Mouse (Mus musculus): ENCODE results near the gene Dusp22. TPM values are rescaled to one million over a fixed set of nuclear protein-coding genes. Genes with fewer than 3 reads are reported as not detected.

The Dusp22 gene
- polyA plus RNA-seq (2012; rRNA removed), result 10.3 and 12.3 TPM in 2 replicates

DNA sequence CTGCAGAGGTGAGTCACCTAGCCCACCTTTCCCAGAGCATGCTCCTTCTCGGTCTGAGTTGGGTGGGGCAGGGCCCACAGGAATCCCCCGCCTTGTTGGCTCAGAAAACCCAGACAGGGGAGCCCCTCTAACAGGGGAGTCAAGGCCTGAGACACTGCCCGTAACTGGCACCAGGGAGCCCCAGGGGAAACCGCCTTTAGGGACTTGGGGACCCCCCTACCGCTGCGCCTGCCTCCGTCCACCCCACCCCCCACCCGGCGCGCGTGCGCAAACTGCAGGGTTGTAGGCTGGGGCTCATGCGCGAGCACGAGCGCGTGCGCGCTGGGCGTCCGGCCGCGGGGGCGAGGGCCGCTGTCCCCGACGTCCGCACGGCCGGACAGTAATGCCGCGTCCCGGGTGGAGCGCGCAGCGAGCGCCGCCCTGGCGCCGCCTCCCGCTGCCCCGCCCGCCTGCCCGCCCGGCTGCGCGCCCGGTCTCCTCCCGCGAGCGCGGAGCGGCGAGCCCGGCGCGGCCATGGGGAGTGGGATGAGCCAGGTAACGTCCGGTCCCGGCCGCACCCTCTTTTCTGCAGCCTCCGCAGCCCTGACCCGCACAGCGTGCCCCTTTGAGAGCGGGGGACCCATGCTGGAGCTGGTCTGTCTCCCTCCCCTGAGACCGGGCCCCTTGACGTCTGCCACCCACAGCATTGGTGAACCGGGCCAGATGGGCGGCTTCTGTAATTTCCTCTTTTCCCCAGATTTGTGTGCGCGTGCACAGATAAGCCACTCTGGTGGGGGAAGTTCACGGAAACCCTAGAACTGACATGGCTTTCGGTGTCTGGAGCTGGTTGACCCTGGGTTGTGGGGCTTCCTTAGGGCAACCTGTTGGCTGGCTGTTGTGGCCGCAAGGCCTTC, at the start of gene Dusp22:
Dusp22 (plus strand) TSS at position 387 of the 893 bp plus-strand sequence.
- 1% methylated on average over 59 of the region's 74 CpGs for WGBS
- H3K27ac ChIP-seq (ENCODE audit: insufficient read depth, low read length), result peak within 1 kb of the TSS; percentile 98
- no peak for TF ChIP-seq CTCF (IDR thresholded peaks at IDR 0.05; ENCODE audit: extremely low read depth, insufficient read depth, insufficient read length, insufficient replicate concordance)
- TF ChIP-seq POLR2A (IDR thresholded peaks at IDR 0.05; ENCODE audit: low read depth, low read length), result peak; percentile 39
- no peaks in the 10 kb centered on the region for H3K27me3 ChIP-seq (ENCODE audit: control insufficient read depth, insufficient read depth, low read length)
- peak; percentile 79 to 82 for DNase-seq (ENCODE audit: low read depth in 1 of 2, low spot score in 2 of 2)
- H3K4me1 ChIP-seq (ENCODE audit: control insufficient read depth, insufficient read depth, insufficient read length), result peaks cover 4% of the 10 kb centered on the region; the same call in 1 of the 2 replicates
- H3K4me3 ChIP-seq (ENCODE audit: extremely low read depth, insufficient read depth, insufficient read length), result peak within 1 kb of the TSS; percentile 75
- H3K36me3 ChIP-seq (ENCODE audit: control insufficient read depth, insufficient read depth, low read length), result no peaks in the 10 kb centered on the region

DNA sequence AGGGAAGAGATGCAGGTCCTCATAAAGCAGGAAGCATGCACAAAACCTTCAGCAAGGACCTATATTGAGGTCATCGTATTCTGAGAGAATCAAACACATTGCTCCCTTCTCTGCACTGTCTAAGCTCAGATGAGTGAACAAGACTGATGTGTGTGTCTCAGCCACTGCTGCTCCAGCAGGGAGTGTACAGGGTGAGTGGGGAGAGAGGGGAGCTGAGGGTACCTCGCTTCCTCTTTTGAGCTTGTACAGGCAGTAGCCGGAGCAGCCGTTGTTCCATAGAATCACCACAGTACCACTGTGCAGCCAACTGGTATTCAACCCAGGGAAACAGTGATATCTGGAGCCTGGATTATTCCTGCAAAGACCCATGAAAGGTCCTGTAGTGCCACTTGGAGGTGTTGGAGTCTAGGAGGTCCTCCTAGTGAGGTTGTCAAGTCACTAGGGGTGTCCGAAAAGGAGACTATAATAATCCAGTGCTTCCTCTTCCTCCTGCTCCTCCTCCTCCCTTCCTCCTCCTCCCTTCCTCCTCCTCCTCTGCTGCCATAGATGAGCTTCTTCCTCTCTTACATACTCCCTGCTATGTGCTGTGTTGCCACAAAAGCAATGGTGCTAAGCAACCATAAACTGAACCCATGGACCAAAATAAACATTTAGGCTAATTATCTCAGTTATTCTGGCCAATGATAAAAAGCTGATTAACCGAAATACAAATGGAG, 47.6 kb upstream of the Dusp22 start:
- peak in 1 of 2 experiments; percentile 14 for DNase-seq (ENCODE audit: low read depth in 1 of 2, low spot score in 2 of 2)
- Histone ChIP-seq H3K4me1 (ENCODE audit: control insufficient read depth, insufficient read depth, insufficient read length) (peaks cover 2% of the 10 kb centered on the region; the same call in 1 of the 2 replicates), H3K36me3 (ENCODE audit: control insufficient read depth, insufficient read depth, low read length) (no peaks in the 10 kb centered on the region), H3K4me3 (ENCODE audit: extremely low read depth, insufficient read depth, insufficient read length) (no peak overlapping the region), H3K27ac (ENCODE audit: insufficient read depth, low read length) (no peak overlapping the region), H3K27me3 (ENCODE audit: control insufficient read depth, insufficient read depth, low read length) (no peaks in the 10 kb centered on the region)
- 37% methylated on average over 6 of the region's 6 CpGs for WGBS
- TF ChIP-seq CTCF (IDR thresholded peaks at IDR 0.05; ENCODE audit: extremely low read depth, insufficient read depth, insufficient read length, insufficient replicate concordance), result no peak
- TF ChIP-seq POLR2A (IDR thresholded peaks at IDR 0.05; ENCODE audit: low read depth, low read length), result no peak

DNA sequence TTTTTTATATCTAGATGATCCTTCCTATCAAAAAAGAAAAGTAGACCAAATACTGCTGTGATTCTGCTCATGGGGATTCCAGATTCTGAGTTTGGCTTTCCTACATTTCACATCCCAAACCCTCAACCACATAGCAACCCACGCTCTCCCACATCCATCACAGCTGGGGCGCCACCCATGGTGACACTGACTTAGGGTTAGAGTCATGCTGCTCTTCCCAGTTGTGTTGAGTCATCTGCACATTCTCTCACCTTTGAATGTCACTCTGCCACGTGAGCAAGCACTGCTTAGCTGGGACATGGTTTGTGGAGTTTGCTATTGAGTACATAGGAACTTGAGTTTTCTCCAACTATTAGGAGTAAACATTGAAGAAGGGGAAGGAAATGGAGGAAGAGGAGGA, 40.1 kb upstream of the Dusp22 start:
- peaks cover 3% of the 10 kb centered on the region; the same call in 1 of the 2 replicates for H3K4me1 ChIP-seq (ENCODE audit: control insufficient read depth, insufficient read depth, insufficient read length)
- WGBS, result 74% methylated on average over 3 of the region's 3 CpGs
- no peak overlapping the region for H3K4me3 ChIP-seq (ENCODE audit: extremely low read depth, insufficient read depth, insufficient read length)
- no peak for DNase-seq (ENCODE audit: low read depth in 1 of 2, low spot score in 2 of 2)
- H3K27me3 ChIP-seq (ENCODE audit: control insufficient read depth, insufficient read depth, low read length), result no peaks in the 10 kb centered on the region
- TF ChIP-seq CTCF (IDR thresholded peaks at IDR 0.05; ENCODE audit: extremely low read depth, insufficient read depth, insufficient read length, insufficient replicate concordance), result no peak
- no peaks in the 10 kb centered on the region for H3K36me3 ChIP-seq (ENCODE audit: control insufficient read depth, insufficient read depth, low read length)
- H3K27ac ChIP-seq (ENCODE audit: insufficient read depth, low read length), result no peak overlapping the region

DNA sequence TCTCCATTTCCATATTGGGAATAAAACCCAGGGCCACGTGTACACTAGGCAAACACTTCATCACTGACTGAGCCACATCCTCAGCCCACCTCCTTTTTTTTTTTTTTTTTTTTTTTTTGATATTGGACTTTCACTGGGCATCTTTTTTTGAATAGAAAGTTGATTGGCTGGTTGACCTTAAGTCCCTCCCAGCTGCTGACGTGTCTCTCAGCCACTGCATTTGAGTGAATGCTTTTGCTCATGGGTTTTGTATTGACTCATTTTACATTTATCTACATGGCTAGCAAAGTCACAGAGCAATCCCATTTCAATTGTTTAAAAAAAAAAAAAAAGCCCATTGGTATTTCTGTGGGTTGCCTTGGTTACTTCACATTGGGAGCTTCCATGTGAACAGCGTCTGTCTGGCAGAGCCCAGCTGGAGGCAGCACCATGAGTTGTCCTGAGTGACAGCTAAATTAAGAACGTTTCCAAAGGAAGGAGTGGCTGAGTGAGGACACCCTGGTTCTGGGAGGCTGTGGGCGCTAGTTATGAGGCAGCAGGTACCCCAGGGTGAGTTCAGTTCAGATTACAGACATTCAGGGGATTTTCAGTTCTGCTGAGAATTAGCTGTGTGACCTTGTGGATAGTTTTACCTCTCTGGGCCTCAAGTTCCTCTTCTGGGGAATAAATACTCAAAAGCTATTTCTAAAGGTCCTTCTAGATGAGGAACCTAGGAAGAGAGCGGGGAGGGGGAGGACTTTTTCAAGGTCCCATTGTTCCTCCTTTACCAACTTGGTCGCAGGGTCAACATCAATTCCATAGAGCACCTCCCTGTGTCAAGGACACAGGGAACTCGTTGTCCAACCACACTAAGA, 31.4 kb upstream of the Dusp22 start:
- peak in 1 of 2 experiments; percentile 10 for DNase-seq (ENCODE audit: low read depth in 1 of 2, low spot score in 2 of 2)
- WGBS, result 63% methylated on average over 8 of the region's 8 CpGs
- no peaks in the 10 kb centered on the region for H3K36me3 ChIP-seq (ENCODE audit: control insufficient read depth, insufficient read depth, low read length)
- no peak for TF ChIP-seq POLR2A (IDR thresholded peaks at IDR 0.05; ENCODE audit: low read depth, low read length)
- no peak for TF ChIP-seq CTCF (IDR thresholded peaks at IDR 0.05; ENCODE audit: extremely low read depth, insufficient read depth, insufficient read length, insufficient replicate concordance)
- H3K27ac ChIP-seq (ENCODE audit: insufficient read depth, low read length), result peak overlapping the region; percentile 56; the same call in 1 of the 2 replicates
- H3K4me1 ChIP-seq (ENCODE audit: control insufficient read depth, insufficient read depth, insufficient read length), result peaks cover 26% of the 10 kb centered on the region; the same call in 1 of the 2 replicates
- no peaks in the 10 kb centered on the region for H3K27me3 ChIP-seq (ENCODE audit: control insufficient read depth, insufficient read depth, low read length)
- H3K4me3 ChIP-seq (ENCODE audit: extremely low read depth, insufficient read depth, insufficient read length), result no peak overlapping the region

DNA sequence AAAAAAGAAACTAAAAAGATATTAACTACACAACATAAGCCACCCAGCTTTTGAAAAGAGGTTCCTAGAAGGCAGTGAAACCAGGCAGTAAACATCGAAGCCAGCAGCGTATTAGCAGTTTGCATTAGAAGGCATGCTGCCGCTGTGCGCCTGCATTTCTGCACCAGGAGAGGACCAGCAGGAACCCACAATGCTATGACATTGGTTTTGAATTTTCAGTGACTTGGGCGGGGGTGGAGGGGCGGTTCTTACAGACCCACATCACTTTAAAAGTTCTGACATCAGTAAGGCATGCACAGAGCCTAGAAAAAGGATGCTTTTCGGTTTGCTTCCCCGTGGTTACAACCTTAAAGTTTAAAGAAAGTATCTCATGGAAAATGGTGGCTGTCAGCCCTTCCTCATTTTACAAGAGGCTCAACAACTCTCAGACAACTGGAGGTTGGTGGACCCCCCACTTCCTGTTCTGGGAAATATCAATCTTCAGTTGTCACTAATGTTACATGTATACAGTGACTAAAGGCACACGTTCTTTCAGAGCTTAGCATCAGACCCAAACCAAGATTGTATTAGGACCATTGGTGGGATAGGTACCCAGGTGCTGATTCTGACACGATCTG, 29.9 kb upstream of the Dusp22 start:
- peaks cover 28% of the 10 kb centered on the region for H3K4me1 ChIP-seq (ENCODE audit: control insufficient read depth, insufficient read depth, insufficient read length)
- no peaks in the 10 kb centered on the region for H3K27me3 ChIP-seq (ENCODE audit: control insufficient read depth, insufficient read depth, low read length)
- peak; percentile 17 to 33 for DNase-seq (ENCODE audit: low read depth in 1 of 2, low spot score in 2 of 2)
- no peak for TF ChIP-seq POLR2A (IDR thresholded peaks at IDR 0.05; ENCODE audit: low read depth, low read length)
- TF ChIP-seq CTCF (IDR thresholded peaks at IDR 0.05; ENCODE audit: extremely low read depth, insufficient read depth, insufficient read length, insufficient replicate concordance), result no peak
- H3K36me3 ChIP-seq (ENCODE audit: control insufficient read depth, insufficient read depth, low read length), result no peaks in the 10 kb centered on the region
- peak overlapping the region; percentile 39 for H3K27ac ChIP-seq (ENCODE audit: insufficient read depth, low read length)
- 18% methylated on average over 10 of the region's 10 CpGs for WGBS
- H3K4me3 ChIP-seq (ENCODE audit: extremely low read depth, insufficient read depth, insufficient read length), result no peak overlapping the region

DNA sequence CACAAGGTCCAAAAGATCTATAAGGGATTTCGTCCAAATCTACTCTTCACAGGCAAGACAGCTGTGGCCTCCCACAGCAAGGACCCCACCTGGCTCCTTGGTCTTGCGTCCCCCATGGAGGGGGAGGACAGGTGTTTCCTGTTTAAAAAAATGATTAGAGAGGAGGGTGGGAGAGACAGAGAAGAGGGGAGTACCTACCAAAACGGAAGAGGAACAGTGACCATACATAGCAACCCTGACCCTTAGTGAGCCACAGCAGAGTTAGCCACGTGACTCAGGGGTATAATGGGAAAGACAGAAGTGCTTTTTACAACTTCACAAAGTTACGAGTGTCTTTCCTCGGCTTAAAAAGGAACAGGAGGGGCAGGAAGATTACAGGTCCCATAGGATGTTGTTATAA, 26.8 kb upstream of the Dusp22 start:
- Histone ChIP-seq H3K4me3 (ENCODE audit: extremely low read depth, insufficient read depth, insufficient read length) (no peak overlapping the region), H3K36me3 (ENCODE audit: control insufficient read depth, insufficient read depth, low read length) (no peaks in the 10 kb centered on the region), H3K27me3 (ENCODE audit: control insufficient read depth, insufficient read depth, low read length) (no peaks in the 10 kb centered on the region), H3K27ac (ENCODE audit: insufficient read depth, low read length) (peak overlapping the region; percentile 61; the same call in 1 of the 2 replicates), H3K4me1 (ENCODE audit: control insufficient read depth, insufficient read depth, insufficient read length) (peaks cover 22% of the 10 kb centered on the region)
- peak in 1 of 2 experiments; percentile 33 for DNase-seq (ENCODE audit: low read depth in 1 of 2, low spot score in 2 of 2)
- WGBS, result 6% methylated on average over 6 of the region's 6 CpGs
- TF ChIP-seq CTCF (IDR thresholded peaks at IDR 0.05; ENCODE audit: extremely low read depth, insufficient read depth, insufficient read length, insufficient replicate concordance), result no peak
- no peak for TF ChIP-seq POLR2A (IDR thresholded peaks at IDR 0.05; ENCODE audit: low read depth, low read length)

All from spleen, adult 2 months (tissue).